Comparison of ENCODE assay signal across 8 mouse cellular contexts in genomic region chr14:29442476-29442875, GRCm38 (mm10).
A peak's percentile ranks its signal among the peaks of the same experiment; 100 is the strongest.
DNase-seq lines count a peak whose midpoint lies in the region; ATAC-seq and TF ChIP-seq lines count a peak whose summit lies in the region.
"Had no signal": no experiment of that assay in that cellular context is flagged by ENCODE, and none has a peak within 500 bp of the region (broad histone marks: within the 10 kb centered on the region; RNA-seq: fewer than 3 reads in every experiment).

No protein-coding gene starts in this region.

- TF ChIP-seq CTCF in midbrain, postnatal 0 days (IDR thresholded peaks at IDR 0.05), result no peak

- ATAC-seq in midbrain, postnatal 0 days (ENCODE audit: low FRiP score), result no peak
- no peak for ATAC-seq in forebrain, embryonic 16.5 days
- no peak for ATAC-seq in limb, embryonic 15.5 days (ENCODE audit: insufficient number of reproducible peaks, low FRiP score, low TSS enrichment, low read depth)
- no peak for ATAC-seq in liver, embryonic 11.5 days (replicated peaks; ENCODE audit: low FRiP score)

- H3K9ac ChIP-seq in midbrain, postnatal 0 days (replicated peaks; ENCODE audit: low read length, poor library complexity, severe bottlenecking), result no peak overlapping the region
- H3K9ac ChIP-seq in forebrain, embryonic 16.5 days (replicated peaks; ENCODE audit: low read depth, low read length), result no peak overlapping the region
- H3K9ac ChIP-seq in limb, embryonic 15.5 days, result no peak overlapping the region
- no peak overlapping the region for H3K9ac ChIP-seq in liver, embryonic 11.5 days (ENCODE audit: low read depth, low read length)
- H3K9ac ChIP-seq: lung, embryonic 15.5 days had no signal

- H3K27me3 ChIP-seq in midbrain, embryonic 10.5 days (ENCODE audit: low read depth, poor library complexity, severe bottlenecking), result no peaks in the 10 kb centered on the region
- H3K27me3 ChIP-seq in midbrain, postnatal 0 days (ENCODE audit: insufficient read depth, low read length), result no peaks in the 10 kb centered on the region
- H3K27me3 ChIP-seq in forebrain, embryonic 16.5 days (replicated peaks; ENCODE audit: control insufficient read depth, insufficient read depth, low read length), result no peaks in the 10 kb centered on the region
- peaks cover 8% of the 10 kb centered on the region; the same call in 1 of the 2 replicates for H3K27me3 ChIP-seq in limb, embryonic 15.5 days
- no peaks in the 10 kb centered on the region for H3K27me3 ChIP-seq in liver, embryonic 11.5 days (replicated peaks; ENCODE audit: control insufficient read depth, insufficient read depth, low read length)
- H3K27me3 ChIP-seq: lung, embryonic 15.5 days had no signal

- H3K9me3 ChIP-seq in midbrain, embryonic 10.5 days (replicated peaks), result no peaks in the 10 kb centered on the region
- no peaks in the 10 kb centered on the region for H3K9me3 ChIP-seq in midbrain, postnatal 0 days (ENCODE audit: low read length)
- H3K9me3 ChIP-seq in forebrain, embryonic 16.5 days (ENCODE audit: control insufficient read depth, low read length), result no peaks in the 10 kb centered on the region
- H3K9me3 ChIP-seq in limb, embryonic 15.5 days, result no peaks in the 10 kb centered on the region
- no peaks in the 10 kb centered on the region for H3K9me3 ChIP-seq in liver, embryonic 11.5 days (ENCODE audit: control insufficient read depth, low read length)
- H3K9me3 ChIP-seq: lung, embryonic 15.5 days had no signal

- 4% methylated on average over 4 of the region's 4 CpGs for WGBS in midbrain, embryonic 10.5 days
- 13% methylated on average over 4 of the region's 4 CpGs for WGBS in midbrain, postnatal 0 days
- 4% methylated on average over 4 of the region's 4 CpGs for whole genome bisulfite sequencing in forebrain, embryonic 16.5 days
- WGBS in limb, embryonic 15.5 days, result 18% methylated on average over 4 of the region's 4 CpGs
- 49% methylated on average over 4 of the region's 4 CpGs for WGBS in liver, embryonic 11.5 days

- peak overlapping the region; percentile 20 for H3K4me3 ChIP-seq in midbrain, embryonic 10.5 days
- no peak overlapping the region for H3K4me3 ChIP-seq in midbrain, postnatal 0 days (ENCODE audit: low read depth, low read length)
- H3K4me3 ChIP-seq in forebrain, embryonic 16.5 days (replicated peaks; ENCODE audit: low read length), result no peak overlapping the region
- no peak overlapping the region for H3K4me3 ChIP-seq in limb, embryonic 15.5 days
- H3K4me3 ChIP-seq in liver, embryonic 11.5 days (ENCODE audit: low read depth, low read length), result no peak overlapping the region
- H3K4me3 ChIP-seq: lung, embryonic 15.5 days had no signal

- H3K27ac ChIP-seq in midbrain, embryonic 10.5 days (replicated peaks), result peak overlapping the region; percentile 83
- H3K27ac ChIP-seq in midbrain, postnatal 0 days (ENCODE audit: low read depth, low read length), result no peak overlapping the region
- peak overlapping the region; percentile 56 for H3K27ac ChIP-seq in forebrain, embryonic 16.5 days (ENCODE audit: low read length)
- peak overlapping the region; percentile 76; the same call in 1 of the 2 replicates for H3K27ac ChIP-seq in limb, embryonic 15.5 days
- H3K27ac ChIP-seq in liver, embryonic 11.5 days (ENCODE audit: low read depth, low read length), result no peak overlapping the region
- H3K27ac ChIP-seq: lung, embryonic 15.5 days had no signal

- DNase-seq in midbrain, embryonic 10.5 days (ENCODE audit: low spot score), result peak; percentile 55
- no peak for DNase-seq in midbrain, postnatal 0 days (ENCODE audit: low spot score)
- no peak for DNase-seq in liver, embryonic 11.5 days (ENCODE audit: low spot score)
- DNase-seq in gastrocnemius, adult 18-20 months (ENCODE audit: low spot score), result no peak
- DNase-seq in left cerebral cortex, adult 9 months (ENCODE audit: low spot score in 2 of 2), result no peak

- no peak overlapping the region for H3K4me2 ChIP-seq in midbrain, postnatal 0 days (ENCODE audit: low read depth, low read length, poor library complexity, severe bottlenecking)
- H3K4me2 ChIP-seq in forebrain, embryonic 16.5 days (ENCODE audit: low read length), result peak overlapping the region; percentile 40
- H3K4me2 ChIP-seq in limb, embryonic 15.5 days, result peak overlapping the region; percentile 7; the same call in 1 of the 2 replicates
- no peak overlapping the region for H3K4me2 ChIP-seq in liver, embryonic 11.5 days
- H3K4me2 ChIP-seq: lung, embryonic 15.5 days had no signal

- peaks cover 64% of the 10 kb centered on the region for H3K4me1 ChIP-seq in midbrain, embryonic 10.5 days
- no peaks in the 10 kb centered on the region for H3K4me1 ChIP-seq in midbrain, postnatal 0 days (ENCODE audit: insufficient read depth, low read length)
- H3K4me1 ChIP-seq in forebrain, embryonic 16.5 days (replicated peaks; ENCODE audit: control insufficient read depth, insufficient read depth, low read length), result peaks cover 18% of the 10 kb centered on the region
- H3K4me1 ChIP-seq in limb, embryonic 15.5 days, result peaks cover 15% of the 10 kb centered on the region
- H3K4me1 ChIP-seq in liver, embryonic 11.5 days (replicated peaks; ENCODE audit: control insufficient read depth, insufficient read depth, low read length), result no peaks in the 10 kb centered on the region

- no peaks in the 10 kb centered on the region for H3K36me3 ChIP-seq in midbrain, embryonic 10.5 days
- H3K36me3 ChIP-seq in midbrain, postnatal 0 days (ENCODE audit: insufficient read depth, low read length), result no peaks in the 10 kb centered on the region
- H3K36me3 ChIP-seq in forebrain, embryonic 16.5 days (ENCODE audit: control insufficient read depth, insufficient read depth), result no peaks in the 10 kb centered on the region
- no peaks in the 10 kb centered on the region for H3K36me3 ChIP-seq in limb, embryonic 15.5 days
- no peaks in the 10 kb centered on the region for H3K36me3 ChIP-seq in liver, embryonic 11.5 days (ENCODE audit: control insufficient read depth, insufficient read depth, low read length)
- H3K36me3 ChIP-seq: lung, embryonic 15.5 days had no signal

Comparison
In these comparisons a context has a peak if more than half of its experiments do, and no peak if none do; other contexts are left out.
1. H3K27ac ChIP-seq: peak in midbrain, embryonic 10.5 days (single experiment), forebrain, embryonic 16.5 days (single experiment) and limb, embryonic 15.5 days (single experiment); none in midbrain, postnatal 0 days (single experiment) and liver, embryonic 11.5 days (single experiment).
2. H3K4me2 ChIP-seq: peak in forebrain, embryonic 16.5 days (single experiment) and limb, embryonic 15.5 days (single experiment); none in midbrain, postnatal 0 days (single experiment) and liver, embryonic 11.5 days (single experiment).